Mouse (Mus musculus) liver, embryonic 14.5 days (tissue): ENCODE data around the gene Tfap2e. TPM values are rescaled to one million over a fixed set of nuclear protein-coding genes. Genes with fewer than 3 reads are reported as not detected.

Source experiments
- ATAC-seq: fragments of 200-750 bp; cut with Nextera tagmentation; 2 replicates; pipeline ENCODE4 v1.8.0; 2017; ENCODE audit warnings: moderate number of reproducible peaks, mild to moderate bottlenecking, moderate library complexity; ENCODE audit not compliant: insufficient read depth
- DNase-seq, 3 experiments: peaks; one replicate each; pipeline ENCODE4 v3.0.0-alpha.2; 2012 to 2013; ENCODE audit warnings: low read depth in 3 of 3, low spot score in 3 of 3
- H3K27ac ChIP-seq: fragments of 300-500 bp; sonication (generic); 2 replicates; pipeline ENCODE4 v1.5.1; 2014; ENCODE audit warnings: moderate library complexity, mild to moderate bottlenecking, control low read depth, inconsistent platforms
- H3K27me3 ChIP-seq: fragments of 300-500 bp; sonication (generic); 2 replicates; pipeline ENCODE4 v1.6.1; 2014; ENCODE audit warnings: mild to moderate bottlenecking, low read length, moderate library complexity; ENCODE audit not compliant: control insufficient read depth, insufficient read depth
- H3K36me3 ChIP-seq: fragments of 300-500 bp; sonication (generic); replicated peaks from 2 replicates; pipeline ENCODE4 v1.6.1; 2014; ENCODE audit warnings: low read depth; ENCODE audit not compliant: control insufficient read depth, insufficient read depth
- H3K4me1 ChIP-seq, 2 experiments: fragments of 200-500 bp in 1 of 2; fragments of 300-500 bp in 1 of 2; sonication (generic) in 1 of 2; replicated peaks; 2 replicates each; pipeline ENCODE4 v1.6.1; 2012 to 2014; ENCODE audit warnings: antibody characterized with exemption in 1 of 2, inconsistent platforms in 1 of 2, low read length in 1 of 2; ENCODE audit not compliant: control insufficient read depth in 2 of 2, insufficient read depth in 2 of 2
- H3K4me2 ChIP-seq: fragments of 300-500 bp; sonication (generic); 2 replicates; pipeline ENCODE4 v1.6.1; 2014; ENCODE audit warnings: low read depth, mild to moderate bottlenecking, control low read depth, moderate library complexity
- H3K4me3 ChIP-seq, 2 experiments: fragments of 200-500 bp in 1 of 2; fragments of 300-500 bp in 1 of 2; sonication (generic) in 1 of 2; 2 replicates each; pipeline ENCODE4 v1.5.1; 2012 to 2014; ENCODE audit warnings: low read depth in 2 of 2, low read length in 2 of 2, mild to moderate bottlenecking in 2 of 2, control low read depth in 1 of 2, inconsistent platforms in 1 of 2, moderate library complexity in 1 of 2; ENCODE audit not compliant: insufficient read depth in 1 of 2
- H3K9ac ChIP-seq: fragments of 300-500 bp; sonication (generic); replicated peaks from 2 replicates; pipeline ENCODE4 v1.6.1; 2014; ENCODE audit warnings: mild to moderate bottlenecking, control low read depth, moderate library complexity
- H3K9me3 ChIP-seq: fragments of 300-500 bp; sonication (generic); 2 replicates; pipeline ENCODE4 v1.6.1; 2016; ENCODE audit warnings: low read length, mixed read lengths; ENCODE audit not compliant: control insufficient read depth
- CTCF ChIP-seq: IDR thresholded peaks from 2 replicates; pipeline ENCODE4 v1.5.1; 2016; ENCODE audit warnings: antibody characterized with exemption, low read depth, control low read depth
- EP300 ChIP-seq: IDR thresholded peaks from 2 replicates; pipeline ENCODE4 v1.6.1; 2016; ENCODE audit warnings: antibody characterized with exemption, low read depth
- WGBS: fragments of 180-500 bp; shearing (Covaris S2); extraction: QIAGEN DNeasy Blood & Tissue Kit; methylation state at CpG from one replicate; pipeline ENCODE4 v1.1.7; 2014; ENCODE audit not compliant: insufficient replicate concordance; 5-methylcytosine and 5-hydroxymethylcytosine counted together
- polyA plus RNA-seq, 2 experiments: library from polyadenylated mRNA; depleted of rRNA in 1 of 2; stranded (reverse) in 1 of 2; unstranded in 1 of 2; fragments of >200 nt; fragmentation: Nextera tagmentation in 1 of 2; extraction: Ambion mirVana in 1 of 2; gene quantifications; 2 replicates each; pipeline versions ENCODE4 v1.2.1 to v1.2.3; 2012 to 2014

The Tfap2e gene
- polyA plus RNA-seq, 2 experiments, result not detected

- WGBS, result 79% methylated on average over 4 of the region's 4 CpGs
Measured at GRCm38 (mm10) chr4:126696908-126697307, 39.1 kb downstream of the Tfap2e start.

GRCm38 (mm10) chr4:126693021-126693420 lies 43.0 kb downstream of the Tfap2e start:
- no peak overlapping the region for H3K4me3 ChIP-seq
- DNase-seq (no peak), ATAC-seq (no peak)
- no peaks in the 10 kb centered on the region for H3K27me3 ChIP-seq
- H3K27ac ChIP-seq, result no peak overlapping the region
- WGBS, result 77% methylated on average over 5 of the region's 5 CpGs
- no peak for TF ChIP-seq EP300
- no peaks in the 10 kb centered on the region for H3K4me1 ChIP-seq
- peaks cover 8% of the 10 kb centered on the region for H3K36me3 ChIP-seq
- no peaks in the 10 kb centered on the region for H3K9me3 ChIP-seq
- H3K4me2 ChIP-seq, result no peak overlapping the region
- H3K9ac ChIP-seq, result no peak overlapping the region

More at GRCm38 (mm10) chr4:126696908-126697307, 39.1 kb downstream of the Tfap2e start:
- no peak for DNase-seq
- Histone ChIP-seq H3K9ac (no peak overlapping the region), H3K27me3 (no peaks in the 10 kb centered on the region), H3K27ac (no peak overlapping the region), H3K4me1 (no peaks in the 10 kb centered on the region), H3K4me2 (no peak overlapping the region), H3K9me3 (no peaks in the 10 kb centered on the region), H3K36me3 (peaks cover 5% of the 10 kb centered on the region), H3K4me3 (no peak overlapping the region)
- no peak for TF ChIP-seq EP300
- no peak for TF ChIP-seq CTCF
- no peak for ATAC-seq

GRCm38 (mm10) chr4:126689457-126689856 lies 46.6 kb downstream of the Tfap2e start:
- no peak overlapping the region for H3K4me2 ChIP-seq
- H3K9me3 ChIP-seq, result no peaks in the 10 kb centered on the region
- no peak overlapping the region for H3K9ac ChIP-seq
- no peak for TF ChIP-seq CTCF
- no peak for TF ChIP-seq EP300
- DNase-seq (no peak), ATAC-seq (no peak)
- H3K36me3 ChIP-seq, result peaks cover 36% of the 10 kb centered on the region
- 74% methylated on average over 2 of the region's 2 CpGs for WGBS
- H3K4me3 ChIP-seq, result no peak overlapping the region
- no peak overlapping the region for H3K27ac ChIP-seq
- no peaks in the 10 kb centered on the region for H3K27me3 ChIP-seq
- no peaks in the 10 kb centered on the region for H3K4me1 ChIP-seq

- Histone ChIP-seq H3K4me1 (peaks cover 23 to 26% of the 10 kb centered on the region in 2 experiments), H3K9ac (peak overlapping the region; percentile 38; the same call in 1 of the 2 replicates), H3K27ac (peak overlapping the region; percentile 70), H3K27me3 (no peaks in the 10 kb centered on the region), H3K4me2 (peak overlapping the region; percentile 53), H3K9me3 (no peaks in the 10 kb centered on the region), H3K4me3 (0 out of 4 replicates have a peak overlapping the region, but pooled peaks of 1 of the 2 experiments have one; percentile 16), H3K36me3 (peaks cover 30% of the 10 kb centered on the region)
- TF ChIP-seq EP300 (no peak), CTCF (no peak)
- ATAC-seq, result no peak
- WGBS, result 59% methylated on average over 3 of the region's 3 CpGs
- no peak for DNase-seq
Measured at GRCm38 (mm10) chr4:126683084-126683483, 53.0 kb downstream of the Tfap2e start.

GRCm38 (mm10) chr4:126682298-126682697 lies 53.7 kb downstream of the Tfap2e start:
- ATAC-seq (peak; percentile 53; the same call in 1 of the 2 replicates), DNase-seq (peak; percentile 56 to 59 (median 57))
- no peak for TF ChIP-seq CTCF
- TF ChIP-seq EP300, result peak; percentile 69
- Histone ChIP-seq H3K27me3 (no peaks in the 10 kb centered on the region), H3K27ac (peak overlapping the region; percentile 37), H3K4me1 (peaks cover 23 to 26% of the 10 kb centered on the region in 2 experiments), H3K4me2 (peak overlapping the region; percentile 53), H3K9me3 (no peaks in the 10 kb centered on the region), H3K4me3 (peak overlapping the region in 1 of 2 experiments; percentile 16; a peak in 1 of 4 replicates), H3K9ac (peak overlapping the region; percentile 29; the same call in 1 of the 2 replicates), H3K36me3 (peaks cover 27% of the 10 kb centered on the region)
- 8% methylated on average over 5 of the region's 5 CpGs for WGBS
